Mouse (Mus musculus): ENCODE results near the gene Hist1h2br.
"Not testable (repeated sequence)": the region's sequence is repeated elsewhere in the genome, so short reads cannot be mapped to it uniquely, and the experiment has no call there.

The Hist1h2br gene

DNA sequence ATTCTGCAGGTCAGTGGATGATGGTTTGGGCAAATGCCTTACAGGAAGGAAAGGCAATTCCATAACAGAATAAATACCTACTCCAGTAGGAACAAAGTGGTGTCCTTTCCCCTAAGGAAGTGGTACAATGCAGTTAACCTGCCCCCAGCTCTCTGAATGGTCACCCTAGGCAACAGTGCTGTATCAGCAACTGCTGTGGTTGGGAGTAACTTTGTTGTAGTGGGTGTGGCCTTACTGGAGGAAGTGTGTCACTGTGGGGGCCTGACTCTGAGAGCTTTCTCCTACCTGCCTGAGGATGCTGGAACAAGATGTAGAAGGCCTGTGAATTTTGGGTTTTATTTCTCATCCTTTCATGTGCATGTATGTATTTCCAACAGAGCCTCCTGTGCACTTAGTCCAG is 12.8 kb downstream of the Hist1h2br start:
- not testable (repeated sequence) for DNase-seq (ENCODE audit: low read depth)

DNA sequence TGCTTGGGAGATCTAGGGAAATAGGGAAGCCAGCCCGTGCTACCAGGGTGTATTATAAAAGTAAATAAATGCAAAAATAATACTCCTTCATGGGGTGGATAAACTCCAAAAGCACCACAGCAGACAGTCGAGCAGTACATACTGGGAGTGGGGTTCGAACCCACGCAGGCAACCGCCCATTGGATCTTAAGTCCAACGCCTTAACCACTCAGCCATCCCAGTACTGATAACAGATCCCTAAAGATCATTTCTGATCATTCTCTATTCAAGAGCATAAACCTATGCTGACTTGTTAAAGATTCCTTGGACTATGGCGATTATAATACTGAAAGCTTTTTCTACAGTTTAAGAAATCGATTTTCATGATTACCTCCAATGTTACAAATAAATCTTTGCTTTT is 14.3 kb downstream of the Hist1h2br start:
- DNase-seq (ENCODE audit: low read depth): no peak

GRCm38 (mm10) chr13:21850696-21851095 is 17.2 kb downstream of the Hist1h2br start:
- DNase-seq (ENCODE audit: low read depth): not testable (repeated sequence)

DNA sequence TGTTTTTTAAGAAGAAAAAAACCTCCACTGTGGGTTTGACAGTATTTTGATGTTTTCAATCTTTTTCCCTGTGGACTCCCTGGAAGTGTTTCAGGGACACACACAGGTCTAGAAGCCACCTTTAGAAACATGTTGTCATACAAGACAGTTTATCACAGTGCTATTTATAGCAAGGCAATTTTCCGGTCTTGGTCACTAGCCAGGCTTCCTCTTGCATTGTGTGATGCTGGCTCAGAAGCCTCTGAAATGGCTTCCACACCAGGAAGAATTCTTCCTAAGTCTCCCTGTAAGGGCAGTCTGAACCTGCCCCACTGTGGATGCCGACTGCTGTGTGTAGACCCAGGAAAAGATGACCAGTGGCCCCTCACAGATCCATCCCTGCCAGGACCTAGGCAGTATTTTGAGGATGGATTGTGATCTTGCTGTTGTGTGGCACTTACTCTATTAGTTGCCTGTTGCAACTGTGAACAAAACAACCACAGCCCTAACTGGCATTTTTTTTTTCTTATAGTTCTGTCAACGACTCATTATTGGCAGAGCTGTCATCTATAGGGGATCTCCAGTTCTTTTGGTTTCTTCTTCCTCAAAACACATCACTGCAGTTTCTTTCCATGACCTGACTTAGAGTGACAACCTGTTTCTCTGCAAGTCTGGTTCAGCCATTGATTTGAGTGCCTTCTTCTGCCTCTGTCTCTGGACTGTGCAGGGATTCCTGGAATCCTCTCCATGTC is 18.8 kb downstream of the Hist1h2br start:
- no peak for DNase-seq (ENCODE audit: low read depth)

DNA sequence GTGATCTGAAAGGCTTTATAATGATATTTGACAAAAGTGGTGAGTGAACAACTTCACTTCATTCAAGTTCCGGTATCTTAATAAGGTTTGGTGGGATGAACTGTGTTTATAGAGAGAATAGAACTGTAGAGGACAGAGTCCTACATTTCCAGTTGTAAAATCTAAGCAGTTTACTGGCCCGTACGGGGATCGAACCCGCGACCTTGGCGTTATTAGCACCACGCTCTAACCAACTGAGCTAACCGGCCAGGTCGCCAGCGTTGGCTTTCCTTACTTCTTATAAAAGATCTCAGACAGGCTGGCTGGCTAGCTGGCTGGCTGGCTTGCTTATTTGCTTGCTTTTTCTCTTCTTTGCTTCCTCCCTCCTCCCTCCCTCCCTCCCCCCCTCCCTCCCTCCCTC is 21.6 kb downstream of the Hist1h2br start:
- peak; percentile 56 for DNase-seq (ENCODE audit: low read depth)

- peak; percentile 56 for DNase-seq (ENCODE audit: low read depth)
Observed at GRCm38 (mm10) chr13:21855698-21856162, 22.2 kb downstream of the Hist1h2br start.

GRCm38 (mm10) chr13:21861608-21862007 is 28.1 kb downstream of the Hist1h2br start:
- no peak for DNase-seq (ENCODE audit: low read depth)

DNA sequence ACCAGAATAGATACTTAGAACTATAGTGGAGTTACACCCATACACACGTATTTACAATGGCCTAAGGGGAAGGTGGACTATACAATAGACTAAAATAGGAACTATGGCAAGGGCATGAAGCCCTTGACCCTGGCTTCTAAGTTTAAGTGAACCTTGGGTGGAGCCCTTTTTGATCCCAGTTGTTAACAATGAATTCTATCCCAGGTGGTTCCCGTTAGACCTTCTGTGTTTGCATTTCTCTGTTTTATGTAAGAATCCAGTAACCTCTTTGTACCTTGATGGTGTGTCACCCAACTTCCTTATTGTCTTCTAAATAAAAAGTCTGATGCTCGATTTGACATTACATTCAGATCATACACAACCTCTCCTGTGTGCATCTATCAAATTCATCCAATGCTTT is 32.0 kb downstream of the Hist1h2br start:
- DNase-seq (ENCODE audit: low read depth): not testable (repeated sequence)

DNA sequence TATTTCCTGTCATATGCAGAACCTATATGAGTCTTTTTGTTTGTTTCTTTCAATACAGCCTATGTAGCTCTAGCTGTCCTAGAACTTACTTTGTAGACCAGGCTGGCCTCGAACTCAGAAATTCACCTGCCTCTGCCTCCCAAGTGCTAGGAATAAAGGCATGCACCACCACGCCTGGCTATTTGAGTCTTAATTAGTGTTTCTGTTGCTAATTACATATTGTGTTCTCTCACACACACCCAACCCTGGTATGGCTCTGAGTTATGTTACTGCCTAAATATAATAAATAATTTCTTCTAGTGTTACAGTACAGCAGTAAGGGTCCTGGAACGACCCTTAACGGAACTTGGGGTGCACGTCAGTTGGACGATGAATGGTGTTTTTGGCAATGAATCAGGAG is 47.2 kb downstream of the Hist1h2br start:
- no peak for DNase-seq (ENCODE audit: low read depth)

DNA sequence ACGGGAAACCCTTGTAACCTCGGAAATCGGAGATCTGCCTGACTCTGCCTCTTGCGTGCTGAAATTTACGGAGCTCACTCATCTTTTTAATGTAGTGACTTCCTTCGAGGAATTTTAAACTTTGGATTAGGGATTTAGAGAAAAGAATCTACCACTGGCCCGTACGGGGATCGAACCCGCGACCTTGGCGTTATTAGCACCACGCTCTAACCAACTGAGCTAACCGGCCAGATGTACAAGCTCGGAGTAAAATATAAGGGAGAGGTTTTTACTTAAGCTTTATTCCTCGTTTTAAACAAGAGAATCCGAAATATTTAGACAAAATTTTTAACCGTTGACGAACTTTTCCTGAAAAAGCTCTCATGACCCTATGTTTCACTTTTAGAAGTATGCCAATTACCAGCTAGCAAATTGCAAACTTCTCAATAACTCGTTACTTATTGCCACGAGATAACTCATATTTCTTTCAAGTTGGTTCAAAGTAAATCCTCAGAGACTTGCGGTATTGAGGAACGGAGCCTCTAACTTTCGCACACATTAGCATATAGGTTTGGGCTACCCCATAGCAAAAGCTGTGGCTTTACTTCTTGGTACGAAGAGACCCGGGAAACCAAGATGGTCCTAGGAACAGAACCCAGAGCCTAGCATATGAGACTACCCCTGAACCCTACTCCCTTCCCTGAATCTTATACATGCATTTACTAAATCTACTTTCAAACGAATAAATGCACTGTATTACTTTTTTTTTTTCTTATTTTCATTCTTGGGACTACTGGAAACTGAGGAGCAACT is 48.5 kb downstream of the Hist1h2br start:
- DNase-seq (ENCODE audit: low read depth): peak; percentile 45

DNA sequence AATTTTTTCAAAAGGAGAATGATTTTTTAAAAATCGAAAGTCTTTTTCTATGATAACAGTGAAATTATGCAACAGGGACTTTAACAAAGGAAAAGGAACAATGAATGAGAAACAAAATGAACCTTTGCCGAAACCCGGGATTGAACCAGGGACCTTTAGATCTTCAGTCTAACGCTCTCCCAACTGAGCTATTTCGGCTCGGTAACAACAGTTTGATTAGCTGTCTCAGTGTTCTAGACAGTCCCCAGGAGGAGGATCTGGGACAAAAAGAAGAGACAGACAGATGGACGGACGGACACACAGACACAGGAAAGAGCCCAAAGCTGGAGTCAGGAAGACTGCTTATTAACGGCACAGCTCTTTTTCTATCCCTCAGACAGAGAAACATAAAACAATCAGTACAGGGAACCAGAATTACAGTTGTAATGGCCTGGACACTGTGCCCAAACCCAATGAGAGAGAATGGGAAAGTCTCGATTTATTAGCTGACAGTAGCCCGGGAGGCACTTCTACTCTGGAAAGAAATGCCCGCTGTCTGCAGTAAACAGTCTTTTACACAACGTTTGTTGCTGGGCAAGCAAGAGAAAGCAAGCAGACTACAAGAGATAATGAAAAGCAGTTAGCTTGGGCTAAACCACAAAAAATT is 49.3 kb downstream of the Hist1h2br start:
- DNase-seq (ENCODE audit: low read depth): peak; percentile 76

- DNase-seq (ENCODE audit: low read depth): no peak
Observed at GRCm38 (mm10) chr13:21883407-21883806, 49.9 kb downstream of the Hist1h2br start.

DNA sequence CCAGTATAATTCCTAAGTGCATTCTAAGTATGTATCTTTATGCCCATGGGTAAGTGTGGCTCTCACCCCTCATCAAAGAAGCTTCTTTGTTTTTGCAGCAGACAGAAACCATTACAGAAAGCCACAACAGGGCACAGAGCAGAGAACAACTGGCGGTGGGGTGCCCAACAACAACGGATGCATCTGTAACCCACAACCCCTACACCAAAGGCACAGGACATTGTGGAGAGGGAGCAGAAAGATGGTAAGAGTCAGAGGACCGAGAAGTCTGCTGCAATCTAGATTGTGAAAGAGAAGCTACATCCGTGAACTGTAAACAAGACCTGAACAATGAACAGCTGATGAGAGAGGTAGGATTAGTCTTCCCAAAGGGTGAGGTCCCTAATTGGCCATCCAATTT is 51.0 kb downstream of the Hist1h2br start:
- DNase-seq (ENCODE audit: low read depth): no peak
